Mouse (Mus musculus): ENCODE measurements around the gene Dnah7a. TPM values are rescaled to one million over a fixed set of nuclear protein-coding genes. Genes with fewer than 3 reads are reported as not detected.
"Not testable (repeated sequence)": the region's sequence is repeated elsewhere in the genome, so short reads cannot be mapped to it uniquely, and the experiment has no call there.

The Dnah7a gene
- polyA plus RNA-seq, 1 experiment = 0.49 TPM

DNA sequence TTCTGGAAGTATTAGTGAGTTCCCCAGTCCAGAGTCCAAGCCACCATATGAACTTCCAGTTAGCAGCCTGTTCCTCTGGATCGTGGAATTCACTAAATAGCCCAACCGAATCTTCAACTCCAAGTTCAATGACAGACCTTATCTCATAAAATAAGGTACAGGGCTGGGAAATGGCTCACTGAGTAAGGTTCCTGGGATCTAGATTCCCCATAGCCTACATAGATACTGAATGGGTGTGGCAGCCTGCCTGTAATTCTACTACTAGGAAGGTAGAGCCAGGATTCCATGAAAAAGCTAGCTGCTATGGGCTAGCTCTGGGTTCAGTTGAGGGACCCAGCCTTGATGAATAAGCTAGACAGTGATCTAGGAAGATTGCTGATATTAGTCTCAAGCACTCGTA is 30.0 kb upstream of the Dnah7a start:
- H3K27ac ChIP-seq (ENCODE audit: insufficient read depth, low read length) = no peak overlapping the region
- H3K4me1 ChIP-seq (ENCODE audit: control insufficient read depth, insufficient read depth, low read length) = no peaks in the 10 kb centered on the region
- no peak overlapping the region for H3K4me3 ChIP-seq (ENCODE audit: insufficient read depth, low read length)
- TF ChIP-seq CTCF (IDR thresholded peaks at IDR 0.05; ENCODE audit: borderline replicate concordance, insufficient read depth, low read length) = no peak
- no peak for TF ChIP-seq POLR2A (IDR thresholded peaks at IDR 0.05; ENCODE audit: low read depth, low read length)

GRCm38 (mm10) chr1:53728489-53729225 is 22.1 kb upstream of the Dnah7a start:
- Histone ChIP-seq H3K27ac (ENCODE audit: insufficient read depth, low read length) (0 out of 2 replicates have a peak overlapping the region, but pooled peaks have one; percentile 9), H3K4me3 (ENCODE audit: insufficient read depth, low read length) (no peak overlapping the region), H3K4me1 (ENCODE audit: control insufficient read depth, insufficient read depth, low read length) (peaks cover 11% of the 10 kb centered on the region)
- no peak for TF ChIP-seq CTCF (IDR thresholded peaks at IDR 0.05; ENCODE audit: borderline replicate concordance, insufficient read depth, low read length)
- TF ChIP-seq POLR2A (IDR thresholded peaks at IDR 0.05; ENCODE audit: low read depth, low read length) = no peak

GRCm38 (mm10) chr1:53726883-53727282 is 20.3 kb upstream of the Dnah7a start:
- no peak for TF ChIP-seq CTCF (IDR thresholded peaks at IDR 0.05; ENCODE audit: borderline replicate concordance, insufficient read depth, low read length)
- no peak for TF ChIP-seq POLR2A (IDR thresholded peaks at IDR 0.05; ENCODE audit: low read depth, low read length)
- Histone ChIP-seq H3K4me3 (ENCODE audit: insufficient read depth, low read length) (no peak overlapping the region), H3K4me1 (ENCODE audit: control insufficient read depth, insufficient read depth, low read length) (peaks cover 11% of the 10 kb centered on the region), H3K27ac (ENCODE audit: insufficient read depth, low read length) (no peak overlapping the region)

GRCm38 (mm10) chr1:53721353-53721752 is 14.8 kb upstream of the Dnah7a start:
- H3K4me3 ChIP-seq (ENCODE audit: insufficient read depth, low read length) = no peak overlapping the region
- H3K4me1 ChIP-seq (ENCODE audit: control insufficient read depth, insufficient read depth, low read length) = peaks cover 3% of the 10 kb centered on the region
- no peak for TF ChIP-seq POLR2A (IDR thresholded peaks at IDR 0.05; ENCODE audit: low read depth, low read length)
- TF ChIP-seq CTCF (IDR thresholded peaks at IDR 0.05; ENCODE audit: borderline replicate concordance, insufficient read depth, low read length) = no peak
- peak overlapping the region; percentile 69 for H3K27ac ChIP-seq (ENCODE audit: insufficient read depth, low read length)

DNA sequence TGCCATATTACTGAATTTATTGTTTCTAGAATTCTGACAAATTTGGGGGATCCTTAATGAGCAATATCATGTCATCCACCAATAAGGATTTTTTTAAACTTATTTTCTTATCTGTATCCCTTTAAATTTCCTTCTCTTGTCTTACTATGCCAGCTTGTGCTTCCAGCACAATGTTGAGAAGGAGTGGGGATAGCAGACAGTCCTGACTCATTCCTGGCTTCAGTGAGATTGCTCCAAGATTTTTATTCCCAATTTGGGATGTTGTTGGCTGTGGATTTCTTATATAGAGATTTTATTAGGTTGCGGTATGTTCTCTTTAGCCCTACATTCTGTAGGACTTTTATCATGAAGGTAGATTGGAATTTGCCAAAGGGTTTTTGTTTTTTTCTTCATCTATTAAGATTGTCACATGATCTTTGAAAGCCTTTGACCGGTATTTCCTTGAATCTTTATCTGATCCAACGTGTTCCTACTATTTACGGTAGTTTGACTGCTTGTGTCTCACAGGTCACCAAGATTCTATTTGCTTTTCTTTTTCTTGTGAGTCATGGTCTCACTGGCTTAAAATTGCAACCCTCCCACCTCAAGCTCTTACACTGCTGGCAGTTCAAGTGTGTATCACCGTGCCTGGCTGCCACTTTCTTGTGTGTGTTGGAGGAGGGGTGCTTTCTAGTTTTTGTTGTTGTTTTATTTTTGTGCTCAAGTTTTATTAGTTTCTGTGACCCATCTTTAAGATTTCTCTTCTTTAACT is 14.2 kb upstream of the Dnah7a start:
- Histone ChIP-seq H3K4me3 (ENCODE audit: insufficient read depth, low read length) (no peak overlapping the region), H3K4me1 (ENCODE audit: control insufficient read depth, insufficient read depth, low read length) (peaks cover 3% of the 10 kb centered on the region), H3K27ac (ENCODE audit: insufficient read depth, low read length) (peak overlapping the region; percentile 69)
- TF ChIP-seq CTCF (IDR thresholded peaks at IDR 0.05; ENCODE audit: borderline replicate concordance, insufficient read depth, low read length) = no peak
- no peak for TF ChIP-seq POLR2A (IDR thresholded peaks at IDR 0.05; ENCODE audit: low read depth, low read length)

GRCm38 (mm10) chr1:53715966-53716515 is 9.5 kb upstream of the Dnah7a start:
- Histone ChIP-seq H3K4me3 (ENCODE audit: insufficient read depth, low read length) (no peak overlapping the region), H3K4me1 (ENCODE audit: control insufficient read depth, insufficient read depth, low read length) (peaks cover 8% of the 10 kb centered on the region; the same call in 1 of the 2 replicates), H3K27ac (ENCODE audit: insufficient read depth, low read length) (peak overlapping the region; percentile 65)
- TF ChIP-seq CTCF (IDR thresholded peaks at IDR 0.05; ENCODE audit: borderline replicate concordance, insufficient read depth, low read length) = no peak
- TF ChIP-seq POLR2A (IDR thresholded peaks at IDR 0.05; ENCODE audit: low read depth, low read length) = no peak

- Histone ChIP-seq H3K4me3 (ENCODE audit: insufficient read depth, low read length) (no peak overlapping the region), H3K27ac (ENCODE audit: insufficient read depth, low read length) (peak overlapping the region; percentile 72; the same call in 1 of the 2 replicates), H3K4me1 (ENCODE audit: control insufficient read depth, insufficient read depth, low read length) (peaks cover 8% of the 10 kb centered on the region; the same call in 1 of the 2 replicates)
- no peak for TF ChIP-seq POLR2A (IDR thresholded peaks at IDR 0.05; ENCODE audit: low read depth, low read length)
- no peak for TF ChIP-seq CTCF (IDR thresholded peaks at IDR 0.05; ENCODE audit: borderline replicate concordance, insufficient read depth, low read length)
Observed at GRCm38 (mm10) chr1:53715446-53715845, 8.9 kb upstream of the Dnah7a start.

DNA sequence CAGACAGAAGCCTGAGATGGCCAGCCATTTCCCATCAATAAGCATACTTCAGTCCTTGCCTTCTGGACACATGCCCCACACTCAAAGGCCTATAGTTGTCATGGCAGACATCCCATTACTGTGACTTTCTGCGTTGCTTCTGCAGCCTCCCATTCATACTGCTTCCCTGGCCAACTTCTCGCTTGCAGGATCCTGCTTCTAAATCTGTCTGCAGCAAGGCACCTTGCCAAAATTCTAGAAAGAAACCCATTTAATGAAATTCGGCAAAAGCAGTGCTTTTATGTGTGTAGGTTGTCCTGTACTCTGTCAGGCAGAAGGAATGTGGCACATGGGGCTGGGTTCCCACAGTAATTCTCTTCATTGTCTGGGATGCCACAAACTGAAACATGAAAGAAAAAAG is 6.8 kb upstream of the Dnah7a start:
- peak overlapping the region; percentile 20; the same call in 1 of the 2 replicates for H3K27ac ChIP-seq (ENCODE audit: insufficient read depth, low read length)
- not testable (repeated sequence) for H3K4me3 ChIP-seq (ENCODE audit: insufficient read depth, low read length); H3K4me1 ChIP-seq (ENCODE audit: control insufficient read depth, insufficient read depth, low read length)

DNA sequence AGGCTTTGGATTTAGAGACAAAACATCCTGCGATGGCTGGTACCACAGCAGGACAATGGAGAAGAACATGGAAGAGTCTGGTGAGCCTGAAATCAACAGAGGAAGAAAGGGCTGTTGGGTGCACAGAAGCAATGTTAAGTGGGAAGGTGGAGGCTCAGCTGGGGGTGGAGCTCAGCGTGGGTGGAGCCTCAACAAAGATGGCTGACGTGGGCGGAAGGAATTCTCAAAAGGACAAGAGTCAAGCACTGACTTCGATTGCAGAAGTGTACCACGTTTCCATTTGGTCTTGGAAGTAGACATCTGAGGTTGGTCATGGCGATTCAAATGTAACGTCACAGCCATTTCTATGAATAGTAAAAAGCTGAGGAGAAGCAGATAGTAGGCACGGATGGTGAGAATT is 4.5 kb upstream of the Dnah7a start:
- no peak overlapping the region for H3K27ac ChIP-seq (ENCODE audit: insufficient read depth, low read length)
- H3K4me1 ChIP-seq (ENCODE audit: control insufficient read depth, insufficient read depth, low read length) = peaks cover 8% of the 10 kb centered on the region; the same call in 1 of the 2 replicates
- no peak overlapping the region for H3K4me3 ChIP-seq (ENCODE audit: insufficient read depth, low read length)
- TF ChIP-seq CTCF (IDR thresholded peaks at IDR 0.05; ENCODE audit: borderline replicate concordance, insufficient read depth, low read length) (no peak), POLR2A (IDR thresholded peaks at IDR 0.05; ENCODE audit: low read depth, low read length) (no peak)

GRCm38 (mm10) chr1:53709602-53710001 is 3.0 kb upstream of the Dnah7a start:
- H3K4me1 ChIP-seq (ENCODE audit: control insufficient read depth, insufficient read depth, low read length); H3K27ac ChIP-seq (ENCODE audit: insufficient read depth, low read length); H3K4me3 ChIP-seq (ENCODE audit: insufficient read depth, low read length): not testable (repeated sequence)
